Mouse (Mus musculus) forebrain, embryonic 11.5 days (tissue): ENCODE measurements at regions not wholly inside any gene's neighbourhood (a gene's known extent, or its start where the extent isn't known, plus 50 kb on each side); places are given as distances from the start of the nearest gene placed in this dataset.

Experiments used
- ATAC-seq: fragments of 200-750 bp; cut with Nextera tagmentation; replicated peaks from 2 replicates; pipeline ENCODE4 v1.8.0; 2017; ENCODE audit warnings: moderate TSS enrichment; ENCODE audit not compliant: low FRiP score
- DNase-seq: peaks from one replicate; pipeline ENCODE4 v3.0.0-alpha.2; 2017; ENCODE audit warnings: low spot score
- H3K27ac ChIP-seq: fragments of 300-500 bp; sonication (generic); 2 replicates; pipeline ENCODE4 v1.5.1; 2014; ENCODE audit warnings: low read depth, low read length
- H3K27me3 ChIP-seq: fragments of 300-500 bp; sonication (generic); 2 replicates; pipeline ENCODE4 v1.6.1; 2014; ENCODE audit warnings: mild to moderate bottlenecking, low read length, mixed read lengths; ENCODE audit not compliant: control insufficient read depth, insufficient read depth
- H3K36me3 ChIP-seq: fragments of 300-500 bp; sonication (generic); 2 replicates; pipeline ENCODE4 v1.6.1; 2014; ENCODE audit warnings: mild to moderate bottlenecking, low read length, moderate library complexity, mixed read lengths; ENCODE audit not compliant: control insufficient read depth, insufficient read depth
- H3K4me1 ChIP-seq: fragments of 300-500 bp; sonication (generic); replicated peaks from 2 replicates; pipeline ENCODE4 v1.6.1; 2014; ENCODE audit warnings: low read length, mixed read lengths; ENCODE audit not compliant: control insufficient read depth, insufficient read depth
- H3K4me2 ChIP-seq: fragments of 300-500 bp; sonication (generic); 2 replicates; pipeline ENCODE4 v1.6.1; 2014; ENCODE audit warnings: low read depth, mild to moderate bottlenecking, low read length, moderate library complexity, mixed read lengths; ENCODE audit not compliant: severe bottlenecking
- H3K4me3 ChIP-seq: fragments of 300-500 bp; sonication (generic); 2 replicates; pipeline ENCODE4 v1.5.1; 2014; ENCODE audit warnings: low read depth, low read length
- H3K9ac ChIP-seq: fragments of 300-500 bp; sonication (generic); 2 replicates; pipeline ENCODE4 v1.6.1; 2014; ENCODE audit warnings: low read length
- H3K9me3 ChIP-seq: fragments of 300-500 bp; sonication (generic); 2 replicates; pipeline ENCODE4 v1.6.1; 2016; ENCODE audit warnings: low read length, mixed read lengths; ENCODE audit not compliant: control insufficient read depth
- WGBS: fragments of 180-500 bp; shearing (Covaris S2); extraction: QIAGEN DNeasy Blood & Tissue Kit; methylation state at CpG from one replicate; pipeline ENCODE4 v1.1.7; 2014; 5-methylcytosine and 5-hydroxymethylcytosine counted together

- WGBS: 75% methylated on average over 1 of the region's 1 CpGs
- Histone ChIP-seq H3K9ac (no peak overlapping the region), H3K4me1 (no peaks in the 10 kb centered on the region), H3K27me3 (no peaks in the 10 kb centered on the region), H3K36me3 (no peaks in the 10 kb centered on the region), H3K4me2 (no peak overlapping the region), H3K4me3 (no peak overlapping the region), H3K9me3 (no peaks in the 10 kb centered on the region), H3K27ac (no peak overlapping the region)
- ATAC-seq: no peak
- no peak for DNase-seq
Measured at GRCm38 (mm10) chr4:105945921-105946320, 156.3 kb downstream of the Gm12728 start.

- no peak overlapping the region for H3K9ac ChIP-seq
- H3K36me3 ChIP-seq: no peaks in the 10 kb centered on the region
- no peak overlapping the region for H3K27ac ChIP-seq
- WGBS: 90% methylated on average over 5 of the region's 5 CpGs
- no peak overlapping the region for H3K4me3 ChIP-seq
- no peaks in the 10 kb centered on the region for H3K27me3 ChIP-seq
- no peaks in the 10 kb centered on the region for H3K4me1 ChIP-seq
- no peak overlapping the region for H3K4me2 ChIP-seq
- DNase-seq (no peak), ATAC-seq (no peak)
- no peaks in the 10 kb centered on the region for H3K9me3 ChIP-seq
Measured at GRCm38 (mm10) chr4:105948326-105948725, 158.7 kb downstream of the Gm12728 start.

- no peak overlapping the region for H3K4me2 ChIP-seq
- H3K4me3 ChIP-seq: no peak overlapping the region
Measured at GRCm38 (mm10) chr4:105952406-105952805, 162.7 kb downstream of the Gm12728 start.

GRCm38 (mm10) chr4:105956516-105956915, 166.8 kb downstream of the Gm12728 start:
- no peaks in the 10 kb centered on the region for H3K9me3 ChIP-seq
- no peak for DNase-seq
- ATAC-seq: no peak
- H3K27ac ChIP-seq: no peak overlapping the region
- H3K4me3 ChIP-seq: no peak overlapping the region
- H3K27me3 ChIP-seq: no peaks in the 10 kb centered on the region; the same call in 1 of the 2 replicates
- no peak overlapping the region for H3K9ac ChIP-seq
- WGBS: 28% methylated on average over 2 of the region's 2 CpGs
- H3K36me3 ChIP-seq: no peaks in the 10 kb centered on the region
- no peak overlapping the region for H3K4me2 ChIP-seq
- H3K4me1 ChIP-seq: no peaks in the 10 kb centered on the region

More at GRCm38 (mm10) chr4:105952406-105952805, 162.7 kb downstream of the Gm12728 start:
- Histone ChIP-seq H3K9ac (no peak overlapping the region), H3K27ac (no peak overlapping the region), H3K4me1 (no peaks in the 10 kb centered on the region), H3K9me3 (no peaks in the 10 kb centered on the region), H3K27me3 (no peaks in the 10 kb centered on the region; the same call in 1 of the 2 replicates), H3K36me3 (no peaks in the 10 kb centered on the region)
- WGBS: 78% methylated on average over 3 of the region's 3 CpGs
- no peak for ATAC-seq
- no peak for DNase-seq

GRCm38 (mm10) chr4:105958331-105958730, 168.7 kb downstream of the Gm12728 start:
- H3K4me3 ChIP-seq: no peak overlapping the region
- no peaks in the 10 kb centered on the region for H3K9me3 ChIP-seq
- H3K9ac ChIP-seq: no peak overlapping the region
- ATAC-seq: no peak
- WGBS: 73% methylated on average over 5 of the region's 5 CpGs
- no peaks in the 10 kb centered on the region; the same call in 1 of the 2 replicates for H3K27me3 ChIP-seq
- no peak for DNase-seq
- no peak overlapping the region for H3K4me2 ChIP-seq
- no peaks in the 10 kb centered on the region for H3K4me1 ChIP-seq
- no peaks in the 10 kb centered on the region for H3K36me3 ChIP-seq
- no peak overlapping the region for H3K27ac ChIP-seq

- Histone ChIP-seq H3K9me3 (no peaks in the 10 kb centered on the region), H3K27me3 (no peaks in the 10 kb centered on the region; the same call in 1 of the 2 replicates), H3K27ac (no peak overlapping the region), H3K4me3 (no peak overlapping the region), H3K9ac (no peak overlapping the region), H3K4me2 (no peak overlapping the region), H3K4me1 (no peaks in the 10 kb centered on the region), H3K36me3 (no peaks in the 10 kb centered on the region)
- DNase-seq: no peak
- ATAC-seq: no peak
- 62% methylated on average over 8 of the region's 8 CpGs for WGBS
Measured at GRCm38 (mm10) chr4:105961686-105962360, 172.2 kb downstream of the Gm12728 start.

- no peak for DNase-seq
- Histone ChIP-seq H3K36me3 (no peaks in the 10 kb centered on the region), H3K4me1 (no peaks in the 10 kb centered on the region), H3K4me3 (no peak overlapping the region), H3K27me3 (no peaks in the 10 kb centered on the region), H3K9me3 (no peaks in the 10 kb centered on the region), H3K4me2 (no peak overlapping the region), H3K9ac (no peak overlapping the region), H3K27ac (no peak overlapping the region)
- WGBS: 70% methylated on average over 7 of the region's 7 CpGs
- ATAC-seq: no peak
Measured at GRCm38 (mm10) chr4:105962542-105962941, 172.9 kb downstream of the Gm12728 start.

GRCm38 (mm10) chr4:105968324-105968723, 178.7 kb downstream of the Gm12728 start:
- no peaks in the 10 kb centered on the region for H3K4me1 ChIP-seq
- ATAC-seq: no peak

GRCm38 (mm10) chr4:105969628-105970027, 180.0 kb downstream of the Gm12728 start:
- Histone ChIP-seq H3K27me3 (no peaks in the 10 kb centered on the region), H3K36me3 (no peaks in the 10 kb centered on the region), H3K27ac (no peak overlapping the region), H3K4me1 (no peaks in the 10 kb centered on the region), H3K4me3 (no peak overlapping the region), H3K4me2 (no peak overlapping the region), H3K9me3 (no peaks in the 10 kb centered on the region), H3K9ac (no peak overlapping the region)
- no peak for ATAC-seq
- WGBS: 25% methylated on average over 2 of the region's 2 CpGs
- DNase-seq: no peak

More at GRCm38 (mm10) chr4:105968324-105968723, 178.7 kb downstream of the Gm12728 start:
- no peak overlapping the region for H3K4me3 ChIP-seq
- DNase-seq: no peak
- H3K4me2 ChIP-seq: no peak overlapping the region
- H3K36me3 ChIP-seq: no peaks in the 10 kb centered on the region
- no peaks in the 10 kb centered on the region for H3K9me3 ChIP-seq
- WGBS: 28% methylated on average over 4 of the region's 4 CpGs
- no peaks in the 10 kb centered on the region for H3K27me3 ChIP-seq
- no peak overlapping the region for H3K27ac ChIP-seq
- H3K9ac ChIP-seq: no peak overlapping the region
